Mouse (Mus musculus) limb, embryonic 11.5 days (tissue): ENCODE measurements at regions not wholly inside any gene's neighbourhood (a gene's known extent, or its start where the extent isn't known, plus 50 kb on each side); places are given as distances from the start of the nearest gene placed in this dataset.

ENCODE experiments used
- ATAC-seq: fragments of 200-750 bp; cut with Nextera tagmentation; 2 replicates; pipeline ENCODE4 v1.8.0; 2017; ENCODE audit warnings: low read depth; ENCODE audit not compliant: insufficient number of reproducible peaks, low FRiP score, low TSS enrichment
- DNase-seq: peaks from one replicate; pipeline ENCODE4 v3.0.0-alpha.2; 2015; ENCODE audit warnings: low spot score
- H3K27ac ChIP-seq: fragments of 300-500 bp; sonication (generic); replicated peaks from 2 replicates; pipeline ENCODE4 v1.5.1; 2014; ENCODE audit warnings: low read depth, mild to moderate bottlenecking, low read length
- H3K27me3 ChIP-seq: fragments of 300-500 bp; sonication (generic); 2 replicates; pipeline ENCODE4 v1.6.1; 2014; ENCODE audit warnings: mild to moderate bottlenecking, low read length, mixed read lengths; ENCODE audit not compliant: control insufficient read depth, insufficient read depth
- H3K36me3 ChIP-seq: fragments of 300-500 bp; sonication (generic); 2 replicates; pipeline ENCODE4 v1.6.1; 2014; ENCODE audit warnings: mild to moderate bottlenecking, low read length, moderate library complexity, mixed read lengths; ENCODE audit not compliant: control insufficient read depth, insufficient read depth
- H3K4me1 ChIP-seq: fragments of 300-500 bp; sonication (generic); 2 replicates; pipeline ENCODE4 v1.6.1; 2014; ENCODE audit warnings: low read length, mixed read lengths; ENCODE audit not compliant: control insufficient read depth, insufficient read depth
- H3K4me2 ChIP-seq: fragments of 300-500 bp; sonication (generic); 2 replicates; pipeline ENCODE4 v1.6.1; 2014; ENCODE audit warnings: low read depth, mild to moderate bottlenecking, moderate library complexity; ENCODE audit not compliant: severe bottlenecking
- H3K4me3 ChIP-seq: fragments of 300-500 bp; sonication (generic); 2 replicates; pipeline ENCODE4 v1.5.1; 2014; ENCODE audit warnings: low read depth, low read length
- H3K9ac ChIP-seq: fragments of 300-500 bp; sonication (generic); 2 replicates; pipeline ENCODE4 v1.6.1; 2014; ENCODE audit warnings: mild to moderate bottlenecking, low read length
- H3K9me3 ChIP-seq: fragments of 300-500 bp; sonication (generic); 2 replicates; pipeline ENCODE4 v1.6.1; 2016; ENCODE audit warnings: low read length; ENCODE audit not compliant: control insufficient read depth
- WGBS: fragments of 180-500 bp; shearing (Covaris S2); extraction: QIAGEN DNeasy Blood & Tissue Kit; methylation state at CpG from one replicate; pipeline ENCODE4 v1.1.7; 2014; 5-methylcytosine and 5-hydroxymethylcytosine counted together

DNA sequence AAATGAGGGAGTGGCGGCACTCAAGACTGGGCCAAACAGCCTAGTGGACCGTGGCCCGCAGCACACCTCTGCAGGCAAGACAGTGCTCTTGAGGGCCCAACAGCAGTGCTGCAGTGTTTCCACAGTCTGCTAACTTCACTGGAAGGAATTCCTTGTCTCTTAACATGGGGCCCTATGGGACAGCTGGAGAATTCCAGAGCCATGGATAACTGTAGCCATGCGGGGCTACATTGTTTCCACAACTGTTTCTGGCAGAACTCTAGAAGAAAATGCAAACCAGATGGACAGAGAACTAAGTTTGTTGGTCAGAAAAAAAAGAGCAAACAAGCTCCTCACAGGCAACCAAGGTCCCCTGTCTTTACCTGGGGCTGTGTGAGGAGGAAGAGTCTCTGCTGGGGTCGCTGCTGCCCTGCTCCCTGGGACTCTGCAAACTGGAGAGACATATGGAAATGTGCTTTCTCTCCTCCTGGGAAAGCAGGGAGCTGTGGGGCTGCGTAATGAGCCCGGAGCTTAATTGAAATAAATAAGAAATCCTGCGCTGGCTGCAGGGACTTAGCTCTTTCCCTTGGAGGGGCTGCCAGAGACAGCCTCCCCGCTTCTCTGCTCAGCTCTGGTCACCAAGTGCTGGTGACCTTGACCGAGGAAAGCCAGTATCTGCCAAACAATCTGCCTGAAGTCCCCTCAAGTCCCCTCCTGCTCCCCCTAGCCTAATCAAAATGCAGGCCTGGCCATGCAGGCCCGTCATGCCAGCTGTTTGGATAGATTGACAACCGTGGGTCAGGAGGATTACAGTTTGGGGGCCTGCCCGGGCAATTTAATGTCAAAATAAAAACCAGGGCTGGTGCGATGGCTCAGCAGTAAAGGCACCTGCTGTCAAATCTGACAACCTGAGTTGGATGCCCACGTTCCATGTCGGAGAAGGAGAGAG is 167.0 kb downstream of the Rybp start:
- H3K4me2 ChIP-seq: peak overlapping the region; percentile 7; the same call in 1 of the 2 replicates
- 43% methylated on average over 16 of the region's 16 CpGs for WGBS
- ATAC-seq (peak; percentile 65; the same call in 1 of the 2 replicates), DNase-seq (peak; percentile 51)
- 0 out of 2 replicates have a peak, but pooled peaks cover 2% of the 10 kb centered on the region for H3K27me3 ChIP-seq
- no peak overlapping the region for H3K4me3 ChIP-seq
- peaks cover 15% of the 10 kb centered on the region for H3K4me1 ChIP-seq
- H3K9me3 ChIP-seq: no peaks in the 10 kb centered on the region
- H3K36me3 ChIP-seq: no peaks in the 10 kb centered on the region
- H3K9ac ChIP-seq: no peak overlapping the region; the same call in 1 of the 2 replicates
- H3K27ac ChIP-seq: peak overlapping the region; percentile 68

DNA sequence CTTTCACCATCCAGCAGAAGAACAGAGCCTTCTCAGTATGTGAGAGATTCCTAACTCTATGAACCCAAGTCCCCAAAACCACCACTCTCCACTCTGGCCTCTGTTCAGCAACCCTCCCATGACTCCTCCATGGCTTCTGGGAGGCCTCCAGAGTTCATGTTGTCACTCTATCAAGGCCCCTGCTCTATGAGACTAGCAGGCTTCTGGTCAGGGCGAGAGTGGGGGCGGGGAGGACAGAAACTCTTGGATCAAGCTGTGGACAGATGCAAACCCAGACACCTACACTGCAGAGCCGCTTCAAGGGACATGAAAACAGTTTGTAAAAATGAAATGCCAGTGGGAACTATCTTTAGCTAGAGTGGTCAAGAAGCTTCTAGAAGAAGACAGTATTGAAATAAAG is 170.2 kb downstream of the Rybp start:
- no peak for ATAC-seq
- Histone ChIP-seq H3K4me2 (no peak overlapping the region), H3K27me3 (0 out of 2 replicates have a peak, but pooled peaks cover 2% of the 10 kb centered on the region), H3K4me3 (no peak overlapping the region), H3K9me3 (no peaks in the 10 kb centered on the region), H3K36me3 (no peaks in the 10 kb centered on the region), H3K4me1 (peaks cover 15% of the 10 kb centered on the region), H3K9ac (no peak overlapping the region), H3K27ac (no peak overlapping the region)
- no peak for DNase-seq
- WGBS: 89% methylated on average over 3 of the region's 3 CpGs

DNA sequence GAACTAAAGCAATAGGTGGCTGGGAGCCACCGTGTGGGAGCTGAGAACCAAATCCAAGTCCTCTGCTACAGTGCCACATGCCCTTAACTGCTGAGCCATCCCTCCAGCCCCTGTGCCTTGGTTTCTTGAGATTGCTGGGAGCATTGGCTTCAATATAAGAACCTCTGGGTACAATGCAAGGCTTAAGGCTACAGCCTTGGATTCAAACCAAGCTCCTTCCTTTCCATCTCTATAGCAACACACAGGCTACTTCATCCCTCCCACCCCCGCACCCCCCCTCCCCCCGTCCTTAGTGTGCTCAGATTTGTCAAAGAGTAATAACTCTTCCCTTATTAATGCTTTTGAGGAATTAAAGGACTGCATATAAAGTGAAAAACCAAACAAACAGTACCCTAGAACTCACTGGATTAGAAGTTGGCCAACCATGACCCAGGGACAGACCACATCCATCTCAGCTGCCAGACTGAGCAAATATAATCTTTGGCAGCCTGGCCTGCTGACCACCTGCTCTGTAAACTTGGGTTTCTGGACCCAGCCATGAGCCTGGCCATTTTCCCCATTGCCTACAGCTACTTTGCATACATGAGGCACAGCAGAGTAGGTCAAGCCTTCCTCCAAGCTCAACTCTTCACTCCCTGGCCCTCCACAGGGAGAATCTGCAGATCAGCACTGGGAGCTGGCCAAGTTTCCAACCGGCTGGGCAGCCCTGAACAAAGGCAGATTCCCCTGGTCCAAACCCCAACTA is 173.7 kb downstream of the Rybp start:
- H3K9me3 ChIP-seq: no peaks in the 10 kb centered on the region
- no peaks in the 10 kb centered on the region for H3K36me3 ChIP-seq
- DNase-seq (no peak), ATAC-seq (no peak)
- H3K4me1 ChIP-seq: no peaks in the 10 kb centered on the region
- 82% methylated on average over 4 of the region's 4 CpGs for WGBS
- no peak overlapping the region for H3K9ac ChIP-seq
- no peak overlapping the region for H3K27ac ChIP-seq
- H3K4me3 ChIP-seq: no peak overlapping the region
- no peaks in the 10 kb centered on the region for H3K27me3 ChIP-seq
- no peak overlapping the region for H3K4me2 ChIP-seq

DNA sequence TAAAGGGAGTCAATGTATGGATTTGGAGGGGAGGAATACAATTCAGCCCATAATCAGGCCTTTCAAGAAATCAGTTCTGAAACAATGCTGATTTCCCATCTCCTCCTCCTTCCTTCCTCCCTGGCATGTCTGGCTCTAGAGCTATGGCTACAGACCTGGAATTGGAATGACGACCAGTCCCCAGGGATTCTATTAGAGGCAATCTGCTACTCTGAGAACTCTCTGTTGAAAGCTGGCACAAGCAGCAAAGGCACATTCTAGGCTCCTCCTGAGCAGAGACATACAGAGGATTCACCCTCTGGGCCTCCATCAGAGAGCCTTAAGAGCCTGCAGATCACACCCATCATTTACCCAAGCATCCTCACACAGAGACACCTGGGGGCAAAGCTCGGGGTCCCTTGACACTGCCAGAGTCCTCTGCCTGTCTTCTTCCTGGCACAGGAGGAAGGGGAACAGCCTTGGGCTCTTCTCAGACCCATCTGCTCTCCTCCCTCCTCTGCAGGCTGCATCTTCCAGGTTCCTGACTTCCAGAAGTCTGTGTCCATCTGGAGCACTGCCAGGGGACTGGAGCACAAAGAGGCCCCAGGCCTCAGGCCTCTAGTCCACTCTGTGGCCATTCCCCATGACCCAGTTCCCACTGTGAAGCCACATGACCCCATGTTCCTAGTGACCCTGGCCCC is 176.2 kb downstream of the Rybp start:
- H3K27me3 ChIP-seq: no peaks in the 10 kb centered on the region

DNA sequence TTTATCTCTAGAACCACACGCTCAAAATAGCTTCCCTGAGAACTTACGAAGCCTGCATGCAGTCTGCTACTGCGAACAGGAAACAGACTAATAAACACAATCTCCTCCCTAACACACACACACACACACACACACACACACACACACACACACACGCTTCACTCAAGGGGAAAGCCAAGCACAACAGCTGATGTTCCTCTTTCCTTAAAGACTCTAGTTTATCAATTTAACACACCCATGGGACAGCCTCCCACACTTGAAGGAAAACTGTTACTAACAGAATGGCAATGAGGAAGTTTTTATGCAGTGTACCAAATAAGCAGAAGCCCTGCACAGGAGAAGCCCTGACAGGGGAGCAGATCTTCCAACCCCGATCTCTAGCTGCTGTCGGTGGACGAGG is 177.3 kb downstream of the Rybp start:
- Histone ChIP-seq H3K9ac (no peak overlapping the region), H3K4me1 (peaks cover 3% of the 10 kb centered on the region; the same call in 1 of the 2 replicates), H3K27me3 (no peaks in the 10 kb centered on the region), H3K36me3 (no peaks in the 10 kb centered on the region), H3K4me2 (no peak overlapping the region), H3K4me3 (no peak overlapping the region), H3K27ac (no peak overlapping the region), H3K9me3 (no peaks in the 10 kb centered on the region)
- DNase-seq (no peak), ATAC-seq (no peak)
- WGBS: 61% methylated on average over 7 of the region's 7 CpGs

More for the DNA sequence above, 176.2 kb downstream of the Rybp start:
- 66% methylated on average over 2 of the region's 2 CpGs for WGBS
- no peak overlapping the region for H3K27ac ChIP-seq
- H3K4me1 ChIP-seq: peaks cover 3% of the 10 kb centered on the region; the same call in 1 of the 2 replicates
- no peak for DNase-seq
- no peak overlapping the region for H3K4me3 ChIP-seq
- H3K9me3 ChIP-seq: no peaks in the 10 kb centered on the region
- H3K4me2 ChIP-seq: no peak overlapping the region
- H3K9ac ChIP-seq: no peak overlapping the region
- no peak for ATAC-seq
- no peaks in the 10 kb centered on the region for H3K36me3 ChIP-seq

DNA sequence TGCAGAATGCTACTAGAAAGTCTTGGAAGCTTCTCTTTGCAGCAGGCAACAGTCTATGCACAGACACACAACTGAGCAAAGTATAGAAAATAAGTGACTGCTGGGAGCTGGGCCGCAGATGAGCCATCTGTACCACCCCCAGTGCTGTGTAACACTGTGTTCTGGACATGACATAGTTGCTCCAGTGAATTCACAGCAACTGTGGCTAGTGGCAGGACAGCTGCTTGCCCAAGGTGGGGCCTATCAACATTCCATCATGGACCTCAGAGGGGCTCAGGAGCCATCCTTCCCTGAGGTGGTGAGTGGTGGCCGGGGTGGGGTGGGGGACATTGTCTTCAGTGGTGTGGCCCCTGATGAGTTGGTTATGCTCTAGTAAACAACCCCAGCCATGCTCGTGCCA is 177.9 kb downstream of the Rybp start:
- Histone ChIP-seq H3K27me3 (no peaks in the 10 kb centered on the region), H3K27ac (no peak overlapping the region), H3K4me1 (peaks cover 5% of the 10 kb centered on the region), H3K9ac (no peak overlapping the region), H3K36me3 (no peaks in the 10 kb centered on the region), H3K4me3 (no peak overlapping the region), H3K4me2 (no peak overlapping the region), H3K9me3 (no peaks in the 10 kb centered on the region)
- WGBS: 70% methylated on average over 3 of the region's 3 CpGs
- ATAC-seq: no peak
- no peak for DNase-seq

DNA sequence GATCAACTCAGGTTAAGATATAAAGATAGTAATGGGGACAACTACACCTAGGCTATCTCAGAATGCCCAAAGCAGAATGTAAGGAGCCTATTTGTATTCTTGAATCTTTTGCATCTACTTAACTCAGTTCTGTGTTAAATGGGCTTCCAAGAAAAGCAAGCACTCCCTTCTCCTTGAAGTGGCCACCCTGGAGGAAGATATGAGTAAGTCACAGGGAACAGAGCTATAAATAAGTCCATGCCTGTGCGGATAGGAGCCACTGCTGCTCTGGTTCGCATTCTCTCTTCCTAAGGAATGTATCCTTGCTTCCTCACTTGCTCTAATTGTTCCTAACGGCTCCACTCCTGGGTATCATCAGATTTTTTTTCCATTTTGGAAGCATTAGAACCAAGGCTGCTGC is 179.8 kb downstream of the Rybp start:
- no peaks in the 10 kb centered on the region for H3K9me3 ChIP-seq
- 63% methylated on average over 3 of the region's 3 CpGs for WGBS
- no peaks in the 10 kb centered on the region for H3K27me3 ChIP-seq
- H3K4me3 ChIP-seq: no peak overlapping the region
- H3K4me1 ChIP-seq: peaks cover 6% of the 10 kb centered on the region
- H3K36me3 ChIP-seq: no peaks in the 10 kb centered on the region
- H3K9ac ChIP-seq: no peak overlapping the region
- ATAC-seq: no peak
- H3K4me2 ChIP-seq: no peak overlapping the region
- no peak overlapping the region for H3K27ac ChIP-seq
- DNase-seq: no peak

DNA sequence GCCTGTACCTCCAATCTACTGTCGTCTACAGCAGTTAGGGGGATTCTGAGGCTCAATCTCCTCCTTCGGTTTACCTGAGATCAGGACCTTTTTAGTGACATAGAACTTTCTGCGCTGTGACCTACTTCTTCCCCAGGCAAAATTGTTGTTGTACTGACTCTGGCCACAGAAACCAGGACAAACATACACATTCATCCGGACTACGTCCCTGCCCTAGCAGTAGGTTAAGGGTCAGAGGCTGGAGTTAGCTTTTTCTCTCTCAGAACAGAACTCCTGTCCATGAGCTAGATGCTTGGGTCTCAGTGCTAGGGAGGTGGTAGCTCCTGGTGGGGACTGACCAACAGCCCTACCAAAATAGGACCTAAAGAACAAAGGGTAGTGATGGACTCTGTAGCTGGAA is 180.2 kb downstream of the Rybp start:
- Histone ChIP-seq H3K9ac (no peak overlapping the region), H3K4me3 (no peak overlapping the region), H3K4me1 (peaks cover 6% of the 10 kb centered on the region), H3K4me2 (no peak overlapping the region), H3K27me3 (no peaks in the 10 kb centered on the region), H3K36me3 (no peaks in the 10 kb centered on the region), H3K27ac (no peak overlapping the region), H3K9me3 (no peaks in the 10 kb centered on the region)
- DNase-seq: no peak
- 82% methylated on average over 5 of the region's 5 CpGs for WGBS
- no peak for ATAC-seq
